Mouse (Mus musculus): Measurements from ENCODE around the gene Cog5.

DNA sequence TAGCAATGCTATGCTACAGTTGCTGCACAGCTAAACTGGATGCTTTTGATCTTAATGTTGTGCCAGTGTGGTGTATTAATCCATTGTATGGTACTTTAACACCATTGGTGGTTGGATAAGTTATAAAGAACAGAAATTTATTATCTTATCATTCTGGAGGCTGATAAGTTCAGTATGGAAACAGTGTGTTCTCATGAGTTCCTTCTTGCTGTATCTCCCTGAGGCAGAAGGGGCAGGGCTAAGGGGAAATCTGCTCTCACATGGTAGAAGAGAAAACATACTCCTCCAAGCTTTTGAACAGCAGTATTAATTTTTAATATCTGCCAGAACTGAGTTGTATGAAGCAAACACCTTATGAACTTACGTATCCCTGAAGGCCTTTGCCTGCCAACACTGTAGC lies 38.6 kb downstream of the Cog5 start:
- TF ChIP-seq POLR2A (IDR thresholded peaks at IDR 0.05; ENCODE audit: borderline replicate concordance, control insufficient read depth, low read depth, low read length) (no peak), CTCF (IDR thresholded peaks at IDR 0.05; ENCODE audit: control insufficient read depth, insufficient read depth, low read length) (no peak)

Measured in bone marrow, adult 2 months (tissue).